Mouse (Mus musculus) megakaryocyte, embryonic 14.5 days (primary cell): ENCODE measurements around the gene Slc25a33.

ENCODE experiments used
- FLI1 ChIP-seq: IDR thresholded peaks from 2 replicates; pipeline ENCODE4 v1.6.1; 2012; ENCODE audit warnings: low read length, inconsistent platforms, mixed read lengths
- GATA1 ChIP-seq: IDR thresholded peaks from 3 replicates; pipeline ENCODE4 v1.6.1; 2012; ENCODE audit warnings: mixed read lengths, low read length, inconsistent platforms, borderline replicate concordance

GRCm38 (mm10) chr4:149802269-149802668 is 28.2 kb upstream of the Slc25a33 start:
- TF ChIP-seq FLI1 (no peak), GATA1 (no peak)
